Mouse (Mus musculus): Measurements from ENCODE around the gene Rhobtb3. TPM values are rescaled to one million over a fixed set of nuclear protein-coding genes. Genes with fewer than 3 reads are reported as not detected.
A peak's percentile ranks its signal among the peaks of the same experiment; 100 is the strongest.
"Not testable (repeated sequence)": the region's sequence is repeated elsewhere in the genome, so short reads cannot be mapped to it uniquely, and the experiment has no call there.

Rhobtb3 gene
- polyA plus RNA-seq, 1 experiment from 2014 or later, result 21.0 TPM

- no peaks in the 10 kb centered on the region for H3K9me3 ChIP-seq
- WGBS, result 1% methylated on average over 7 of the region's 7 CpGs
- ATAC-seq (ENCODE audit: low FRiP score, low read depth), result no peak
- H3K27ac ChIP-seq (replicated peaks), result peak overlapping the region; percentile 99
- peak overlapping the region; percentile 67 for H3K4me3 ChIP-seq
- H3K27me3 ChIP-seq, result no peaks in the 10 kb centered on the region
- peak overlapping the region; percentile 67 for H3K4me2 ChIP-seq
- H3K4me1 ChIP-seq (replicated peaks), result peaks cover 25% of the 10 kb centered on the region
- peak overlapping the region; percentile 84 for H3K9ac ChIP-seq
- no peaks in the 10 kb centered on the region for H3K36me3 ChIP-seq
Observed at GRCm38 (mm10) chr13:75944044-75944820, 507 bp upstream of the Rhobtb3 start.

GRCm38 (mm10) chr13:75942731-75943130, 994 bp downstream of the Rhobtb3 start:
- H3K9ac ChIP-seq, result peak overlapping the region; percentile 84
- no peaks in the 10 kb centered on the region for H3K9me3 ChIP-seq
- 0% methylated on average over 6 of the region's 6 CpGs for WGBS
- peak; percentile 27 for ATAC-seq (ENCODE audit: low FRiP score, low read depth)
- H3K27me3 ChIP-seq, result no peaks in the 10 kb centered on the region
- H3K4me2 ChIP-seq, result peak overlapping the region; percentile 67
- H3K4me1 ChIP-seq (replicated peaks), result peaks cover 25% of the 10 kb centered on the region
- peak overlapping the region; percentile 99 for H3K27ac ChIP-seq (replicated peaks)
- peak overlapping the region; percentile 67 for H3K4me3 ChIP-seq
- peaks cover 13% of the 10 kb centered on the region for H3K36me3 ChIP-seq

- 0 out of 2 replicates have a peak overlapping the region, but pooled peaks have one; percentile 16 for H3K9ac ChIP-seq
- H3K27ac ChIP-seq (replicated peaks), result no peak overlapping the region
- peak overlapping the region; percentile 53 for H3K4me2 ChIP-seq
- H3K4me1 ChIP-seq (replicated peaks), result peaks cover 25% of the 10 kb centered on the region
- no peaks in the 10 kb centered on the region for H3K27me3 ChIP-seq
- 47% methylated on average over 5 of the region's 5 CpGs for WGBS
- H3K36me3 ChIP-seq, result peaks cover 14% of the 10 kb centered on the region
- no peaks in the 10 kb centered on the region for H3K9me3 ChIP-seq
- H3K4me3 ChIP-seq, result peak overlapping the region; percentile 21
- ATAC-seq (ENCODE audit: low FRiP score, low read depth), result no peak
Observed at GRCm38 (mm10) chr13:75941518-75942295, 2.0 kb downstream of the Rhobtb3 start.

GRCm38 (mm10) chr13:75940791-75941517, 2.8 kb downstream of the Rhobtb3 start:
- no peaks in the 10 kb centered on the region for H3K9me3 ChIP-seq
- H3K4me2 ChIP-seq, result peak overlapping the region; percentile 53
- H3K4me3 ChIP-seq, result peak overlapping the region; percentile 21
- H3K27ac ChIP-seq (replicated peaks), result no peak overlapping the region
- 77% methylated on average over 2 of the region's 2 CpGs for WGBS
- peaks cover 14% of the 10 kb centered on the region for H3K36me3 ChIP-seq
- no peak for ATAC-seq (ENCODE audit: low FRiP score, low read depth)
- H3K27me3 ChIP-seq, result no peaks in the 10 kb centered on the region
- peaks cover 25% of the 10 kb centered on the region for H3K4me1 ChIP-seq (replicated peaks)
- H3K9ac ChIP-seq, result 0 out of 2 replicates have a peak overlapping the region, but pooled peaks have one; percentile 16

GRCm38 (mm10) chr13:75938866-75939265, 4.9 kb downstream of the Rhobtb3 start:
- no peak for ATAC-seq (ENCODE audit: low FRiP score, low read depth)

GRCm38 (mm10) chr13:75933287-75933686, 10.4 kb downstream of the Rhobtb3 start:
- H3K4me2 ChIP-seq, result no peak overlapping the region
- H3K9me3 ChIP-seq, result no peaks in the 10 kb centered on the region
- H3K4me3 ChIP-seq, result no peak overlapping the region
- no peak overlapping the region for H3K27ac ChIP-seq (replicated peaks)
- no peaks in the 10 kb centered on the region for H3K4me1 ChIP-seq (replicated peaks)
- peaks cover 16% of the 10 kb centered on the region for H3K36me3 ChIP-seq
- WGBS, result 88% methylated on average over 1 of the region's 1 CpGs
- H3K9ac ChIP-seq, result no peak overlapping the region
- H3K27me3 ChIP-seq, result no peaks in the 10 kb centered on the region
- ATAC-seq (ENCODE audit: low FRiP score, low read depth), result no peak

More at GRCm38 (mm10) chr13:75938866-75939265, 4.9 kb downstream of the Rhobtb3 start:
- Histone ChIP-seq H3K4me1 (replicated peaks) (peaks cover 17% of the 10 kb centered on the region), H3K9me3 (no peaks in the 10 kb centered on the region), H3K36me3 (peaks cover 14% of the 10 kb centered on the region), H3K4me3 (no peak overlapping the region), H3K27ac (replicated peaks) (no peak overlapping the region), H3K4me2 (no peak overlapping the region), H3K9ac (no peak overlapping the region), H3K27me3 (no peaks in the 10 kb centered on the region)
- 94% methylated on average over 5 of the region's 5 CpGs for WGBS

- no peak overlapping the region for H3K9ac ChIP-seq
- no peaks in the 10 kb centered on the region for H3K9me3 ChIP-seq
- H3K27ac ChIP-seq (replicated peaks), result peak overlapping the region; percentile 38; the same call in 1 of the 2 replicates
- H3K4me2 ChIP-seq, result no peak overlapping the region
- ATAC-seq (ENCODE audit: low FRiP score, low read depth), result peak; percentile 86
- H3K27me3 ChIP-seq, result no peaks in the 10 kb centered on the region
- no peak overlapping the region for H3K4me3 ChIP-seq
- 14% methylated on average over 5 of the region's 5 CpGs for WGBS
- H3K36me3 ChIP-seq, result peaks cover 10% of the 10 kb centered on the region; the same call in 1 of the 2 replicates
- no peaks in the 10 kb centered on the region for H3K4me1 ChIP-seq (replicated peaks)
Observed at GRCm38 (mm10) chr13:75931073-75931472, 12.7 kb downstream of the Rhobtb3 start.

GRCm38 (mm10) chr13:75930660-75931059, 13.1 kb downstream of the Rhobtb3 start:
- Histone ChIP-seq H3K27me3 (no peaks in the 10 kb centered on the region), H3K4me2 (no peak overlapping the region), H3K9ac (no peak overlapping the region), H3K27ac (replicated peaks) (peak overlapping the region; percentile 38; the same call in 1 of the 2 replicates), H3K4me1 (replicated peaks) (no peaks in the 10 kb centered on the region), H3K9me3 (no peaks in the 10 kb centered on the region), H3K36me3 (peaks cover 10% of the 10 kb centered on the region; the same call in 1 of the 2 replicates), H3K4me3 (no peak overlapping the region)
- ATAC-seq (ENCODE audit: low FRiP score, low read depth), result no peak; the same call in 1 of the 2 replicates
- 81% methylated on average over 2 of the region's 2 CpGs for WGBS

GRCm38 (mm10) chr13:75930023-75930422, 13.7 kb downstream of the Rhobtb3 start:
- WGBS, result 95% methylated on average over 20 of the region's 20 CpGs
- ATAC-seq (ENCODE audit: low FRiP score, low read depth), result no peak
- Histone ChIP-seq H3K4me3 (no peak overlapping the region), H3K9ac (no peak overlapping the region), H3K36me3 (peaks cover 10% of the 10 kb centered on the region; the same call in 1 of the 2 replicates), H3K4me1 (replicated peaks) (no peaks in the 10 kb centered on the region), H3K27me3 (no peaks in the 10 kb centered on the region), H3K4me2 (no peak overlapping the region), H3K9me3 (no peaks in the 10 kb centered on the region), H3K27ac (replicated peaks) (no peak overlapping the region)

GRCm38 (mm10) chr13:75929071-75929470, 14.7 kb downstream of the Rhobtb3 start:
- H3K4me2 ChIP-seq; H3K27ac ChIP-seq (replicated peaks); H3K9ac ChIP-seq; ATAC-seq (ENCODE audit: low FRiP score, low read depth); H3K4me3 ChIP-seq; H3K4me1 ChIP-seq (replicated peaks); H3K27me3 ChIP-seq; H3K9me3 ChIP-seq: not testable (repeated sequence)
- H3K36me3 ChIP-seq, result peaks cover 10% of the 10 kb centered on the region; the same call in 1 of the 2 replicates
- 95% methylated on average over 5 of the region's 5 CpGs for WGBS

GRCm38 (mm10) chr13:75927951-75928350, 15.8 kb downstream of the Rhobtb3 start:
- peaks cover 10% of the 10 kb centered on the region; the same call in 1 of the 2 replicates for H3K36me3 ChIP-seq
- ATAC-seq (ENCODE audit: low FRiP score, low read depth), result no peak
- H3K4me1 ChIP-seq (replicated peaks), result no peaks in the 10 kb centered on the region
- H3K4me2 ChIP-seq, result no peak overlapping the region
- no peaks in the 10 kb centered on the region for H3K9me3 ChIP-seq
- H3K9ac ChIP-seq, result no peak overlapping the region
- H3K27me3 ChIP-seq, result no peaks in the 10 kb centered on the region
- H3K4me3 ChIP-seq, result no peak overlapping the region
- no peak overlapping the region for H3K27ac ChIP-seq (replicated peaks)
